Mouse (Mus musculus): Measurements from ENCODE around the gene Traf3ip2. TPM values are rescaled to one million over a fixed set of nuclear protein-coding genes. Genes with fewer than 3 reads are reported as not detected.

The Traf3ip2 gene
- polyA plus RNA-seq, 1 experiment from 2014 or later, result 12.5 TPM

DNA sequence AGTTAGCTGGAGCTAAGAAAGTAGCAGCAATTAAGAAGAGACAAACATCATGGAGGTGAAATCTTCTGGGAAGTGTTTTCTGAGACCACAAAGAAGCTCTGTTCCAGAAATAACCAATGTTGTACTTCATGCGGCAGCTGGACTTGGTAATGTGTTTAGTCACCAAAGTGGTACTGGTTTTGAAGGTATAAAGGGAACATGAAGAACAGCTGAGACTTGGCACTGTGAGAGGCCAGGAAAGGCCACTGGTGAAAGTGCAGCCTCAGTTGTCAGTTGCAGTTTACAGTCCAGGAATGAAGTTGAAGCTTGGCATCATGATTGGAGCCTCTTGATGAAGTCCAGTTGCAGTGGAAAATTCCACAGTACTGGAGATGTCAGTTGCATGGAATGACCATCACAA lies 6.3 kb upstream of the Traf3ip2 start:
- WGBS, result 84% methylated on average over 1 of the region's 1 CpGs
- DNase-seq (ENCODE audit: low spot score), result no peak
- no peaks in the 10 kb centered on the region for H3K9me3 ChIP-seq (replicated peaks; ENCODE audit: control insufficient read depth, low read length)
- no peak for ATAC-seq (replicated peaks; ENCODE audit: insufficient number of reproducible peaks, low FRiP score, low TSS enrichment, low read depth)
- no peak overlapping the region for H3K9ac ChIP-seq (replicated peaks; ENCODE audit: low read length)
- H3K4me2 ChIP-seq (ENCODE audit: low read depth, low read length), result no peak overlapping the region
- H3K4me1 ChIP-seq (ENCODE audit: control insufficient read depth, insufficient read depth, low read length), result peaks cover 2% of the 10 kb centered on the region; the same call in 1 of the 2 replicates
- no peak overlapping the region for H3K27ac ChIP-seq (replicated peaks; ENCODE audit: low read depth, low read length)
- H3K36me3 ChIP-seq (replicated peaks; ENCODE audit: control insufficient read depth, insufficient read depth, low read depth, low read length), result no peaks in the 10 kb centered on the region
- no peaks in the 10 kb centered on the region for H3K27me3 ChIP-seq (ENCODE audit: control insufficient read depth, insufficient read depth, low read length)
- no peak overlapping the region for H3K4me3 ChIP-seq (ENCODE audit: low read depth, low read length)

DNA sequence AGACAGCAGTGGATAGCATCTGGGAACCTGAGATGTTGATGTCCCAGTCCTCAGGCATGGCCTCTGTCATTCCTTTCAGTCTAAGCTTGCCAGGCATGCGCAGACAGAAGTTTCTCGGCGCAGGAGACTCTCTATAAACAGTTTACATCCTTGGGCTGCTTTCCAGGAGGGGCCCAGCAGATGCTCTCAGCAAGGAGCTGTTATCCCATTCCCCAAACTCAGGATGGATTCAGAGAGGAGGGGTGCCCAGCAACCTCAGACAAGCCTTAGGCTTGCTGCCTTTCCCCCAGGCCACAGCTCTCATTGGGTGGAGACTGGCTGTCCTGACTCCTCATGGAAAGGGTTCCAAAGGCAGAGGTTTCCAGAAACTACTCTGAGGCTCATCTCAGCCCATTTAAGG lies 1.5 kb upstream of the Traf3ip2 start:
- ATAC-seq (replicated peaks; ENCODE audit: insufficient number of reproducible peaks, low FRiP score, low TSS enrichment, low read depth) (no peak), DNase-seq (ENCODE audit: low spot score) (no peak)
- H3K4me2 ChIP-seq (ENCODE audit: low read depth, low read length), result no peak overlapping the region
- no peak overlapping the region for H3K9ac ChIP-seq (replicated peaks; ENCODE audit: low read length)
- H3K4me3 ChIP-seq (ENCODE audit: low read depth, low read length), result no peak overlapping the region
- no peaks in the 10 kb centered on the region for H3K27me3 ChIP-seq (ENCODE audit: control insufficient read depth, insufficient read depth, low read length)
- 67% methylated on average over 3 of the region's 3 CpGs for WGBS
- peaks cover 2% of the 10 kb centered on the region; the same call in 1 of the 2 replicates for H3K4me1 ChIP-seq (ENCODE audit: control insufficient read depth, insufficient read depth, low read length)
- H3K36me3 ChIP-seq (replicated peaks; ENCODE audit: control insufficient read depth, insufficient read depth, low read depth, low read length), result no peaks in the 10 kb centered on the region
- no peaks in the 10 kb centered on the region for H3K9me3 ChIP-seq (replicated peaks; ENCODE audit: control insufficient read depth, low read length)
- H3K27ac ChIP-seq (replicated peaks; ENCODE audit: low read depth, low read length), result no peak overlapping the region

DNA sequence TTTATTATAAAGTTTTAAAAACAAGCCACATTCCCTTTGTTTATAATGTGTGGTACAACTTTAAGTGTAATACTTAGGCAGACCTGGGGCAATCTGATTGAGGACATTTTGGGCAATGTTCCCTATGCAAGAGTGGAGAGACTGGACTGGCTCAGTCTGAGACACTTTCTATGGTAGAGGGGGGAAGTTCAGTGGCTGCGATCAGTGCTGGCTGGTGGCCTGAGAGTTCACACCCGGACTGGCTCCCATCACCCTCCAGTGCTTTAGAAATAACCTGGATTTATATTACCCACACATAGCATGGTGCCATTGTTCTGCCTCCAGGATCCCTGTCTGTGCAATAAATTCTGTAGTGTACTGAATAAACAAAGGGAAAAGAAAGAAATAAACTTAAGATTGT lies 603 bp upstream of the Traf3ip2 start:
- DNase-seq (ENCODE audit: low spot score) (no peak), ATAC-seq (replicated peaks; ENCODE audit: insufficient number of reproducible peaks, low FRiP score, low TSS enrichment, low read depth) (no peak)
- Histone ChIP-seq H3K27ac (replicated peaks; ENCODE audit: low read depth, low read length) (no peak overlapping the region), H3K27me3 (ENCODE audit: control insufficient read depth, insufficient read depth, low read length) (no peaks in the 10 kb centered on the region), H3K4me1 (ENCODE audit: control insufficient read depth, insufficient read depth, low read length) (peaks cover 2% of the 10 kb centered on the region; the same call in 1 of the 2 replicates), H3K4me3 (ENCODE audit: low read depth, low read length) (no peak overlapping the region), H3K9ac (replicated peaks; ENCODE audit: low read length) (no peak overlapping the region), H3K36me3 (replicated peaks; ENCODE audit: control insufficient read depth, insufficient read depth, low read depth, low read length) (no peaks in the 10 kb centered on the region), H3K4me2 (ENCODE audit: low read depth, low read length) (no peak overlapping the region), H3K9me3 (replicated peaks; ENCODE audit: control insufficient read depth, low read length) (no peaks in the 10 kb centered on the region)
- 79% methylated on average over 2 of the region's 2 CpGs for WGBS

DNA sequence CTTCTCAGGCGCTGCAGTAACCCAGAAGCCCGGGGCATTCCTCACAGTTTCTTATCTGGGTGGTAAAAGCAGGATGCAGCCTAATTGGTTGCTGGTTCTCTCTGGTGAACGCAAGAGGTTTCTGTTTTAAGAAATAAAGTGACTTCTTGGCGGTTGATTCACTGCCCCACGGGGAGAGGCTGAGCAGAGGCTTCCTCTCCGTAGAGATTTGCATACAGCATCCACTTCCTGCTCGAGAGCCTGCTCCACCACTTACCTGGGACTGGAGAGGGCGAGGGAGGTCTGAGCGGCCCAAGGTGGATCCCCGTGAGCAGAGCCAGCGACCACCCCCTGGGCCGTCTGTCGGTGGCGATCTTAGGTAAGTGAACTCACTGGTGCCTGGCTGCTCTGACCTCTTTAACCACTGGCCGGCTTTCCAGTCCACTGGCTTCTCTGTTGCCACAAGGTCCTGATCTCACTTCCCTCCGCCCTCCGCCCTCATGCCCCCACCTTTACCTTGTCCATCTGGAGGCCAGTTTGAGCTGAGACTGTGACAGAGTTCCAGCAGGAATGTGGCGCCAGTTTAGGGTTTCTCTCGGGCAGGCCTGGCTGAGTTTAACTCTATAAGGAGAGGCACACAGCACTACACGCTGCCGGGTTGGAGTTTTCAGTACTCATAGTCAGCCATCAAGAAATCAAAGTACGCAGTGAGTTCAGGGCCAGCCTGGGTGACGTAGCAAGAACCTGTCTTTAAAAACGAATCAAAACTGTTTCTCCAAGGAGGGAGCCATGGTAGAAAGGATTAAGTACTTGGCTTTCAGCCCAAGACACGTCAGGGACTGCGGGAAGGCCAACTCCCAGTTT lies 476 bp downstream of the Traf3ip2 start:
- DNase-seq (ENCODE audit: low spot score), result peak; percentile 71
- peak overlapping the region; percentile 51 for H3K9ac ChIP-seq (replicated peaks; ENCODE audit: low read length)
- H3K4me1 ChIP-seq (ENCODE audit: control insufficient read depth, insufficient read depth, low read length), result peaks cover 2% of the 10 kb centered on the region; the same call in 1 of the 2 replicates
- 6% methylated on average over 26 of the region's 26 CpGs for WGBS
- ATAC-seq (replicated peaks; ENCODE audit: insufficient number of reproducible peaks, low FRiP score, low TSS enrichment, low read depth), result peak; percentile 83
- H3K4me2 ChIP-seq (ENCODE audit: low read depth, low read length), result peak overlapping the region; percentile 42
- H3K27me3 ChIP-seq (ENCODE audit: control insufficient read depth, insufficient read depth, low read length), result no peaks in the 10 kb centered on the region
- peak overlapping the region; percentile 77 for H3K27ac ChIP-seq (replicated peaks; ENCODE audit: low read depth, low read length)
- H3K4me3 ChIP-seq (ENCODE audit: low read depth, low read length), result peak overlapping the region; percentile 18
- no peaks in the 10 kb centered on the region for H3K9me3 ChIP-seq (replicated peaks; ENCODE audit: control insufficient read depth, low read length)
- no peaks in the 10 kb centered on the region for H3K36me3 ChIP-seq (replicated peaks; ENCODE audit: control insufficient read depth, insufficient read depth, low read depth, low read length)

DNA sequence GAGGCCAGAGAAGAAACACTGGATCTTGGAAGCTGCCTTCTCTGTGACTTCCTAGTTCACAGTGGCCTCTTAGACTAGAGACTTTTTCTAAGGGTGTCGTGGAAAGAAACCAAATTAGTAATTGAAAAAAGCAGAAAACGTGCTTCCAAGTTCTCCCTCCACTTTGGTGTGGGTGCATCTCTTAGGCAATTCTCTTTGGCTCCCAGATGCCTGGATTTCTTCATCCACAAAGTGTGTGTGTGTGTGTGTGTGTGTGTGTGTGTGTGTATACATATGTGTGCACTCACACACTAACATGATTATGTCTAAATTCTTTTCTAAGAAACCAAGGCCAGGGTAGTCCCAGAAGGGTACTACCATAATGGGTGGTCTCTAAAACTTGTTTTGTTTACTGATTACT lies 1.2 kb downstream of the Traf3ip2 start:
- no peak for DNase-seq (ENCODE audit: low spot score)
- Histone ChIP-seq H3K9me3 (replicated peaks; ENCODE audit: control insufficient read depth, low read length) (no peaks in the 10 kb centered on the region), H3K4me3 (ENCODE audit: low read depth, low read length) (no peak overlapping the region), H3K4me1 (ENCODE audit: control insufficient read depth, insufficient read depth, low read length) (peaks cover 2% of the 10 kb centered on the region; the same call in 1 of the 2 replicates), H3K36me3 (replicated peaks; ENCODE audit: control insufficient read depth, insufficient read depth, low read depth, low read length) (no peaks in the 10 kb centered on the region), H3K27ac (replicated peaks; ENCODE audit: low read depth, low read length) (peak overlapping the region; percentile 77), H3K9ac (replicated peaks; ENCODE audit: low read length) (no peak overlapping the region), H3K27me3 (ENCODE audit: control insufficient read depth, insufficient read depth, low read length) (no peaks in the 10 kb centered on the region), H3K4me2 (ENCODE audit: low read depth, low read length) (peak overlapping the region; percentile 42; the same call in 1 of the 2 replicates)
- ATAC-seq (replicated peaks; ENCODE audit: insufficient number of reproducible peaks, low FRiP score, low TSS enrichment, low read depth), result no peak
- WGBS, result 36% methylated on average over 2 of the region's 2 CpGs

DNA sequence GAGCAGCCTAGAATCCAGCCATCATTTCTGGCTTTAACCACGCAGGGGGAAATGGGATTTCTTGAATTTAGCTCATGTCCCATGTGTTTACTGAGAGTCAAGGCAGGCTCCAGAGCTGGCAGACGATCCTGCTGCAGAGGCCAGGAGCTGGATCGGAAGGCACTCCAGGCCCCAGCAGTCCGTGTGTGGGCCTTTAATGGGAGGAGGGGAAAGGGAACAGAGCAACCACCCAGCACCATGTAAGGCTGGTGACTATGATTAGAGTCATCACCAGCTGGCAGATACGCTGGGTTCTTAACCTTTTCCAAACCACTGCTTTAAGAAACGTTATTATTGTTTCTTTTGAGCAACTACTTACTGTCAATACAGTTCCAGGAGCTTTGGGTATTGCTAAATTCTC lies 1.9 kb downstream of the Traf3ip2 start:
- no peak overlapping the region for H3K4me2 ChIP-seq (ENCODE audit: low read depth, low read length)
- H3K9me3 ChIP-seq (replicated peaks; ENCODE audit: control insufficient read depth, low read length), result no peaks in the 10 kb centered on the region
- no peak overlapping the region for H3K4me3 ChIP-seq (ENCODE audit: low read depth, low read length)
- DNase-seq (ENCODE audit: low spot score) (peak; percentile 52), ATAC-seq (replicated peaks; ENCODE audit: insufficient number of reproducible peaks, low FRiP score, low TSS enrichment, low read depth) (0 out of 2 replicates have a peak, but pooled peaks have one; percentile 30)
- no peak overlapping the region for H3K27ac ChIP-seq (replicated peaks; ENCODE audit: low read depth, low read length)
- H3K27me3 ChIP-seq (ENCODE audit: control insufficient read depth, insufficient read depth, low read length), result no peaks in the 10 kb centered on the region
- H3K36me3 ChIP-seq (replicated peaks; ENCODE audit: control insufficient read depth, insufficient read depth, low read depth, low read length), result no peaks in the 10 kb centered on the region
- H3K4me1 ChIP-seq (ENCODE audit: control insufficient read depth, insufficient read depth, low read length), result peaks cover 2% of the 10 kb centered on the region; the same call in 1 of the 2 replicates
- 23% methylated on average over 6 of the region's 6 CpGs for WGBS
- no peak overlapping the region for H3K9ac ChIP-seq (replicated peaks; ENCODE audit: low read length)

DNA sequence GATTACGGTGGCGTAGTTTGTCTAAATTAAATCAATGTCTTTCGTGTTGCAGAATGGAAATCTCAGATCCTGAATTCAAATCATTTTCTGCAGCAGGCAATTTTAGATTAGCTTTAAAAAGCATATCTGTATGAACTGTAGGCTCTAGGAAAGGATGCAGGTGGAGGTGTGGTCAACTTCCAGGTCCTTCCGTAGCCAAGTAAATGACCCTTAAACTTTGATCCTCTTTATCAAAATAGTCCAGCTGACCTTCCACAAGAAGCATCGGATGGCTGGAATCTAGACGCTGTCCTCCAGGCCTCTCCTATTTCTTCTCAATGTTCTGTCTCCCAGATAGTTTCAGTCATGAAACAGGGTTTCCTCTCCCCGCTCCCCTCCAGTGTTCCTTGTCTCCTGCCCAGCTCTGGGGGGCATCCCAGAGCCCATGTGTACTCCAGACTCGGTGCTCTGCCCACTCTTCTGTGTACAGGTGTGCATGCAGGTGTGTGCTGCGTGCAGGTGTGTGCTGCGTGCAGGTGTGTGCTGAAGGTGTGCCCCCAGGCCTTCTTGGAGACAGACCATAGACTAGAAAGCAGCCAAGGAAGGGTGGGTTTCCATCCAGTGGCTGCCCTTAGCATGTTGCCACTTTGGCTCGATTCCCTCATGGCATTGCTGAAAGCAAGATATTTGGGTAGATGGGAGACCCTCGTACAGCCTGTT lies 2.9 kb downstream of the Traf3ip2 start:
- DNase-seq (ENCODE audit: low spot score) (no peak), ATAC-seq (replicated peaks; ENCODE audit: insufficient number of reproducible peaks, low FRiP score, low TSS enrichment, low read depth) (no peak)
- H3K36me3 ChIP-seq (replicated peaks; ENCODE audit: control insufficient read depth, insufficient read depth, low read depth, low read length), result no peaks in the 10 kb centered on the region
- no peaks in the 10 kb centered on the region for H3K9me3 ChIP-seq (replicated peaks; ENCODE audit: control insufficient read depth, low read length)
- no peak overlapping the region for H3K9ac ChIP-seq (replicated peaks; ENCODE audit: low read length)
- 85% methylated on average over 12 of the region's 12 CpGs for WGBS
- H3K27me3 ChIP-seq (ENCODE audit: control insufficient read depth, insufficient read depth, low read length), result no peaks in the 10 kb centered on the region
- peaks cover 2% of the 10 kb centered on the region; the same call in 1 of the 2 replicates for H3K4me1 ChIP-seq (ENCODE audit: control insufficient read depth, insufficient read depth, low read length)
- H3K27ac ChIP-seq (replicated peaks; ENCODE audit: low read depth, low read length), result no peak overlapping the region
- H3K4me3 ChIP-seq (ENCODE audit: low read depth, low read length), result no peak overlapping the region
- no peak overlapping the region for H3K4me2 ChIP-seq (ENCODE audit: low read depth, low read length)

DNA sequence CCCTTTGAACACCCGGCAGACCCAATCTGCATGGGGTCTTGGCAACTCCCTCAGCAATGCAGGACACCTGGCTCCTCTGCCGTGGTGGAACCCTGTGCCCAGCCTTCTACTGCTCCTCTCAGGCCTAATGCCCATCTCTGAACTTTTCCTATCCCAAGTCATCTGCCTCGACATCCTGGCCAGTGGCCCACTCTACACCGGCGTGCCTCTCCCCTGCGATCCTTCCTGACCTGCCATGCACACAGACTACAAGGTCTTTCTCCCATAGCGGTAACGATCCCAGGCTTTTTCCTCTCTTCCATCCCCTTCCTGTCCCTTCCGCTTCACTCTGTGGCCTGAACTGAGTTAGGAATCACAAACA lies 3.5 kb downstream of the Traf3ip2 start:
- no peaks in the 10 kb centered on the region for H3K9me3 ChIP-seq (replicated peaks; ENCODE audit: control insufficient read depth, low read length)
- no peak overlapping the region for H3K9ac ChIP-seq (replicated peaks; ENCODE audit: low read length)
- H3K27ac ChIP-seq (replicated peaks; ENCODE audit: low read depth, low read length), result no peak overlapping the region
- H3K4me2 ChIP-seq (ENCODE audit: low read depth, low read length), result no peak overlapping the region
- no peaks in the 10 kb centered on the region for H3K36me3 ChIP-seq (replicated peaks; ENCODE audit: control insufficient read depth, insufficient read depth, low read depth, low read length)
- peaks cover under 1% of the 10 kb centered on the region; the same call in 1 of the 2 replicates for H3K4me1 ChIP-seq (ENCODE audit: control insufficient read depth, insufficient read depth, low read length)
- H3K27me3 ChIP-seq (ENCODE audit: control insufficient read depth, insufficient read depth, low read length), result no peaks in the 10 kb centered on the region
- no peak overlapping the region for H3K4me3 ChIP-seq (ENCODE audit: low read depth, low read length)
- ATAC-seq (replicated peaks; ENCODE audit: insufficient number of reproducible peaks, low FRiP score, low TSS enrichment, low read depth) (no peak), DNase-seq (ENCODE audit: low spot score) (no peak)
- WGBS, result 79% methylated on average over 9 of the region's 9 CpGs

Measured in embryonic facial prominence, embryonic 11.5 days (tissue).